Mouse (Mus musculus): Measurements from ENCODE around the gene Cdk2. TPM values are rescaled to one million over a fixed set of nuclear protein-coding genes. Genes with fewer than 3 reads are reported as not detected.

The Cdk2 gene
- total and polyA plus RNA-seq, 3 experiments, result 8.5 to 10.9 (median 10.0) TPM

- Histone ChIP-seq H3K79me2 (replicated peaks; ENCODE audit: control insufficient read depth, insufficient read depth, low read length) (no peaks in the 10 kb centered on the region), H3K27ac (no peak overlapping the region), H3K9ac (ENCODE audit: low read depth, low read length) (no peak overlapping the region), H3K4me1 (ENCODE audit: control insufficient read depth, insufficient read depth, low read length) (no peaks in the 10 kb centered on the region), H3K4me3 (no peak overlapping the region), H3K27me3 (ENCODE audit: control insufficient read depth, insufficient read depth, low read length) (no peaks in the 10 kb centered on the region), H3K36me3 (ENCODE audit: control insufficient read depth, insufficient read depth, low read length) (no peaks in the 10 kb centered on the region)
- TF ChIP-seq POLR2A (IDR thresholded peaks at IDR 0.05; ENCODE audit: insufficient read depth, low read depth, low read length) (no peak), CTCF (IDR thresholded peaks at IDR 0.05) (no peak), EP300 (IDR thresholded peaks at IDR 0.05; ENCODE audit: insufficient read depth, low read depth, low read length) (no peak)
- no peak for DNase-seq
- WGBS, result 86% methylated on average over 1 of the region's 1 CpGs
- intact Hi-C loops (cut with DNase I), result no loop called here
These were observed 48.1 kb downstream of the Cdk2 start for GRCm38 (mm10) chr10:128656731-128657130.

- H3K27ac ChIP-seq, result no peak overlapping the region
- H3K79me2 ChIP-seq (replicated peaks; ENCODE audit: control insufficient read depth, insufficient read depth, low read length), result no peaks in the 10 kb centered on the region
- DNase-seq, result no peak
- WGBS, result 48% methylated on average over 3 of the region's 3 CpGs
- no peaks in the 10 kb centered on the region for H3K27me3 ChIP-seq (ENCODE audit: control insufficient read depth, insufficient read depth, low read length)
- H3K9ac ChIP-seq (ENCODE audit: low read depth, low read length), result no peak overlapping the region
- H3K4me3 ChIP-seq, result no peak overlapping the region
- no peaks in the 10 kb centered on the region for H3K36me3 ChIP-seq (ENCODE audit: control insufficient read depth, insufficient read depth, low read length)
- no peak for TF ChIP-seq EP300 (IDR thresholded peaks at IDR 0.05; ENCODE audit: insufficient read depth, low read depth, low read length)
- TF ChIP-seq CTCF (IDR thresholded peaks at IDR 0.05), result no peak
- no peak for TF ChIP-seq POLR2A (IDR thresholded peaks at IDR 0.05; ENCODE audit: insufficient read depth, low read depth, low read length)
- intact Hi-C loops (cut with DNase I), result no loop called here
- no peaks in the 10 kb centered on the region for H3K4me1 ChIP-seq (ENCODE audit: control insufficient read depth, insufficient read depth, low read length)
These were observed 49.6 kb downstream of the Cdk2 start for GRCm38 (mm10) chr10:128655254-128655653.

- Histone ChIP-seq H3K36me3 (ENCODE audit: control insufficient read depth, insufficient read depth, low read length) (no peaks in the 10 kb centered on the region), H3K4me1 (ENCODE audit: control insufficient read depth, insufficient read depth, low read length) (no peaks in the 10 kb centered on the region), H3K79me2 (replicated peaks; ENCODE audit: control insufficient read depth, insufficient read depth, low read length) (no peaks in the 10 kb centered on the region), H3K27ac (no peak overlapping the region), H3K9ac (ENCODE audit: low read depth, low read length) (no peak overlapping the region), H3K27me3 (ENCODE audit: control insufficient read depth, insufficient read depth, low read length) (no peaks in the 10 kb centered on the region), H3K4me3 (no peak overlapping the region)
- no peak for DNase-seq
- intact Hi-C loops (cut with DNase I), result no loop called here
- TF ChIP-seq POLR2A (IDR thresholded peaks at IDR 0.05; ENCODE audit: insufficient read depth, low read depth, low read length), result no peak
- TF ChIP-seq EP300 (IDR thresholded peaks at IDR 0.05; ENCODE audit: insufficient read depth, low read depth, low read length), result no peak
- no peak for TF ChIP-seq CTCF (IDR thresholded peaks at IDR 0.05)
- 65% methylated on average over 4 of the region's 4 CpGs for WGBS
These were observed 51.0 kb downstream of the Cdk2 start for GRCm38 (mm10) chr10:128653866-128654265.

Other genes with a start within 250 kb of the Cdk2 start
- gene Smarcc2, start 245.8 kb downstream of the Cdk2 start, total RNA-seq (2021), result 10 to 100 TPM; 75.5 to 77.6 TPM
- 49.1 and 61.1 TPM in 2 replicates for gene Smarcc2, start 245.8 kb downstream of the Cdk2 start, polyA plus RNA-seq (2012; rRNA removed)
- 100 to 1,000 TPM; 242 to 302 TPM for gene Myl6, start 210.9 kb downstream of the Cdk2 start, total RNA-seq (2021)
- gene Myl6, start 210.9 kb downstream of the Cdk2 start, polyA plus RNA-seq (2012; rRNA removed), result 379 and 468 TPM in 2 replicates
- gene Myl6b, start 206.3 kb downstream of the Cdk2 start, total RNA-seq (2021), result 1 to 10 TPM; 3.5 to 3.8 TPM
- gene Myl6b, start 206.3 kb downstream of the Cdk2 start, polyA plus RNA-seq (2012; rRNA removed), result 2.9 and 4.1 TPM in 2 replicates
- gene Esyt1, start 179.2 kb downstream of the Cdk2 start, total RNA-seq (2021), result 10 to 100 TPM; 16.4 to 17.9 TPM
- 23.6 and 24.7 TPM in 2 replicates for gene Esyt1, start 179.2 kb downstream of the Cdk2 start, polyA plus RNA-seq (2012; rRNA removed)
- gene Zc3h10, start 157.3 kb downstream of the Cdk2 start, total RNA-seq (2021), result 1 to 10 TPM; 7.5 to 7.6 TPM
- gene Zc3h10, start 157.3 kb downstream of the Cdk2 start, polyA plus RNA-seq (2012; rRNA removed), result 6.6 and 6.8 TPM in 2 replicates
- gene Rpl41, start 155.7 kb downstream of the Cdk2 start, total RNA-seq (2021), result 1,000 to 10,000 TPM; 1,453 to 1,598 TPM
- 853 and 867 TPM in 2 replicates for gene Rpl41, start 155.7 kb downstream of the Cdk2 start, polyA plus RNA-seq (2012; rRNA removed)
- gene Pa2g4, start 139.0 kb downstream of the Cdk2 start, total RNA-seq (2021), result 10 to 100 TPM; 39.4 to 44.2 TPM
- gene Pa2g4, start 139.0 kb downstream of the Cdk2 start, polyA plus RNA-seq (2012; rRNA removed), result 19.5 and 35.6 TPM in 2 replicates
- gene Erbb3, start 115.4 kb downstream of the Cdk2 start, total RNA-seq (2021), result 1 to 10 TPM; 6.3 to 8.2 TPM
- 5.5 and 7.7 TPM in 2 replicates for gene Erbb3, start 115.4 kb downstream of the Cdk2 start, polyA plus RNA-seq (2012; rRNA removed)
- 100 to 1,000 TPM; 229 to 279 TPM for gene Rps26, start 78.3 kb downstream of the Cdk2 start, total RNA-seq (2021)
- 315 and 337 TPM in 2 replicates for gene Rps26, start 78.3 kb downstream of the Cdk2 start, polyA plus RNA-seq (2012; rRNA removed)
- gene Ikzf4, start 59.0 kb downstream of the Cdk2 start, total RNA-seq (2021), result 1 to 10 TPM in 1 of 2 experiments, under 1 TPM in 1; 0.97 to 1.8 TPM
- gene Ikzf4, start 59.0 kb downstream of the Cdk2 start, polyA plus RNA-seq (2012; rRNA removed), result 0.88 TPM in 2 replicates
- gene Suox, start 31.0 kb downstream of the Cdk2 start, total RNA-seq (2021), result 10 to 100 TPM; 25.6 to 26.6 TPM
- gene Suox, start 31.0 kb downstream of the Cdk2 start, polyA plus RNA-seq (2012; rRNA removed), result 21.8 and 37.9 TPM in 2 replicates
- 10 to 100 TPM; 72.8 to 80.0 TPM for gene Rab5b, start 8.8 kb downstream of the Cdk2 start, total RNA-seq (2021)
- gene Rab5b, start 8.8 kb downstream of the Cdk2 start, polyA plus RNA-seq (2012; rRNA removed), result 68.9 and 111 TPM in 2 replicates
- under 1 TPM; 0.43 to 0.50 TPM for gene Pmel, start 836 bp downstream of the Cdk2 start, total RNA-seq (2021)
- 0.59 and 0.66 TPM in 2 replicates for gene Pmel, start 836 bp downstream of the Cdk2 start, polyA plus RNA-seq (2012; rRNA removed)
- gene Dgka, start 39.8 kb upstream of the Cdk2 start, total RNA-seq (2021), result 10 to 100 TPM; 11.2 to 12.6 TPM
- gene Dgka, start 39.8 kb upstream of the Cdk2 start, polyA plus RNA-seq (2012; rRNA removed), result 17.5 and 20.3 TPM in 2 replicates
- 1 to 10 TPM; 8.6 to 9.4 TPM for gene Pym1, start 42.9 kb upstream of the Cdk2 start, total RNA-seq (2021)
- 7.9 and 10.8 TPM in 2 replicates for gene Pym1, start 42.9 kb upstream of the Cdk2 start, polyA plus RNA-seq (2012; rRNA removed)
- gene Mmp19, start 85.9 kb upstream of the Cdk2 start, total RNA-seq (2021), result 1 to 10 TPM; 2.8 to 4.4 TPM
- 3.1 and 4.4 TPM in 2 replicates for gene Mmp19, start 85.9 kb upstream of the Cdk2 start, polyA plus RNA-seq (2012; rRNA removed)
- 10 to 100 TPM; 34.1 to 36.4 TPM for gene Dnajc14, start 99.0 kb upstream of the Cdk2 start, total RNA-seq (2021)
- gene Dnajc14, start 99.0 kb upstream of the Cdk2 start, polyA plus RNA-seq (2012; rRNA removed), result 8.4 and 11.3 TPM in 2 replicates
- 1 to 10 TPM; 4.7 to 5.4 TPM for gene Tmem198b, start 99.3 kb upstream of the Cdk2 start, total RNA-seq (2021)
- gene Tmem198b, start 99.3 kb upstream of the Cdk2 start, polyA plus RNA-seq (2012; rRNA removed), result 11.2 and 11.9 TPM in 2 replicates
- gene Sarnp, start 112.3 kb upstream of the Cdk2 start, total RNA-seq (2021), result 10 to 100 TPM; 37.2 to 43.4 TPM
- 14.3 and 25.5 TPM in 2 replicates for gene Sarnp, start 112.3 kb upstream of the Cdk2 start, polyA plus RNA-seq (2012; rRNA removed)
- 1 to 10 TPM; 7.8 to 8.1 TPM for gene Ormdl2, start 116.6 kb upstream of the Cdk2 start, total RNA-seq (2021)
- gene Ormdl2, start 116.6 kb upstream of the Cdk2 start, polyA plus RNA-seq (2012; rRNA removed), result 15.3 and 23.3 TPM in 2 replicates
- 1 to 10 TPM; 2.0 to 2.5 TPM for gene Gdf11, start 186.7 kb upstream of the Cdk2 start, total RNA-seq (2021)
- 0.78 and 1.1 TPM in 2 replicates for gene Gdf11, start 186.7 kb upstream of the Cdk2 start, polyA plus RNA-seq (2012; rRNA removed)
- 100 to 1,000 TPM; 132 to 156 TPM for gene Cd63, start 196.0 kb upstream of the Cdk2 start, total RNA-seq (2021)
- 83.2 and 101 TPM in 2 replicates for gene Cd63, start 196.0 kb upstream of the Cdk2 start, polyA plus RNA-seq (2012; rRNA removed)
- 1 to 10 TPM; 5.2 to 5.9 TPM for gene Rdh5, start 217.9 kb upstream of the Cdk2 start, total RNA-seq (2021)
- gene Rdh5, start 217.9 kb upstream of the Cdk2 start, polyA plus RNA-seq (2012; rRNA removed), result 19.4 and 24.9 TPM in 2 replicates
- gene Bloc1s1, start 219.0 kb upstream of the Cdk2 start, total RNA-seq (2021), result 100 to 1,000 TPM; 181 to 201 TPM
- 229 and 234 TPM in 2 replicates for gene Bloc1s1, start 219.0 kb upstream of the Cdk2 start, polyA plus RNA-seq (2012; rRNA removed)
- gene Itga7, start 228.8 kb upstream of the Cdk2 start, total RNA-seq (2021), result 100 to 1,000 TPM; 140 to 155 TPM
- gene Itga7, start 228.8 kb upstream of the Cdk2 start, polyA plus RNA-seq (2012; rRNA removed), result 151 and 206 TPM in 2 replicates

Measured in heart, adult 2 months (tissue).